Mouse (Mus musculus) kidney, postnatal 10 days (tissue): ENCODE results near the gene Tomm22.

ENCODE experiments used
- DNase-seq: peaks from one replicate; pipeline ENCODE4 v3.0.0; 2021; ENCODE audit warnings: mixed read lengths

Tomm22 gene

GRCm38 (mm10) chr15:79670249-79670971 lies at the start of gene Tomm22:
Gene Tomm22, plus strand, starts transcription at chr15:79670861.
- DNase-seq: peak; percentile 94

DNA sequence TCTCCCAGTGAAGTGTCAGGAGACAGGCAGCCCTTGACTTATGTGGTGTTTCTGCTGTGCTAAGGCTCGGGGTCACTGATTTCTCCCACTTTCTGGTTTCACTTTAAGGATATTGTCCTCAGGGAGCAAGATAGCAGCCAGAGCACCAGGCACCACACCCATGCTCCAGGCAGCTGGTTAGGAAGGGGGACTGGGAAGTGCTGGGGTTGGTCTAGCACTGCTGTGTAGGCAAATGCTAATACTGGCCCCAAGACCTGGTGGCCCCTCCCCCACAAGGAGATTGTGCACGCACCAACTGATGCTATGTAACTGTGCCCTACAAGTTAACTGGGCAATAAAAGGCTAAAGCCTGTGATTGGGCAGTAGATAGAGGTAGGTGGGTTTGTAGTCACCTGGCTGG lies 40.2 kb upstream of the Tomm22 start:
- DNase-seq: no peak

DNA sequence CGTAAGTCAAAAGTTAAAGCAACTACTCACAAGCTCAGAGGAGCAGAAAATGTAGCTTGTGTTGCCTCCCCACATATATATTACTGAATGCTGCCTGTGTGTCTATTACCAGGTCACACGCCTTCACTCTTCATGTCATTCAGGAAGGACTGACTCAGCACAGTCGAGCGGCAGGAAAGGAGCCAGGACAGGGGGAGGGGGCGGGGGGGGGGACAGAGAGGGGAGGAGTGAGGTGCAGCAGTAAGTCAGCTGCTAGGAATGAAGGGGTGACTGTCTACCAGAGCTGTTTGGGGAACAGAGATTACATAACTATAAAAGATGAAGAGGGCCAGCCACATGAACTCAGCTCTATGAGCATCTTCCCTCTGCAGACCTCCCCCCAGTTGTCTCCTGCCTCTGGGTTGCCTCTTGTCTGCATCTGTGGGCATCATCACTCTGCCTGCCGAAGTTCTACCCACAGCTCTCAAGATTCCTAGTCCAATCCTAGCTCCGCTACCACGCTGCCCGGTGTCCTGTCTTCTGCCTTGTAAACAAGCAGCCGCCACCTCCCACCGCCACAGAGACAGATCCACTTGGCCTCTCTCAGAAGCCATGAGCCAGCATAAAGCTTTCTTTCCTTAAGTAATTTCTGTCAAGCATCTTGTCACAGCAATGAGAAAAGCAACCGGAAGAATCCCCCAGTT lies 29.4 kb upstream of the Tomm22 start:
- no peak for DNase-seq

- DNase-seq: no peak
These were observed 25.2 kb upstream of the Tomm22 start for GRCm38 (mm10) chr15:79645483-79645882.

GRCm38 (mm10) chr15:79648130-79648529 lies 22.5 kb upstream of the Tomm22 start:
- no peak for DNase-seq

DNA sequence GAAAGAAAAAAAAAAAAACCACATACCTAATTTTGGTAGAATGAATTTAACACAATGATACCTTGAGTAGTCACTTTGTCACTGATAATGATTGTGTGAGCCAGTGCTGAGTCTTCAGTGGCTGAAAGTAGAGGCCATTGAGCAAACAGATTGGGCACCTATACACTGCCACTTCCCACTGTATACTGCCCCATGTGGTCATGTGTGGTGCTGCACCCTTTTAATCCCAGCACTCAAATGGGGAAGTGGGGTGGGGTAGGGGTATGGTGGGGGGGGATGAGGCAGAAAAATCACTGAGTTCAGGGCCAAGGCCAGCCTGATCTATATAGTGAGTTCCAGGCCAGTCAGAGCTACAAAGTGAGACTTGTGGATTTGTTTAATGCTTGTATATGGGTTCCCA lies 20.1 kb upstream of the Tomm22 start:
- peak; percentile 65 for DNase-seq

GRCm38 (mm10) chr15:79651481-79651880 lies 19.2 kb upstream of the Tomm22 start:
- no peak for DNase-seq

- no peak for DNase-seq
These were observed 14.2 kb upstream of the Tomm22 start for GRCm38 (mm10) chr15:79656451-79656850.

DNA sequence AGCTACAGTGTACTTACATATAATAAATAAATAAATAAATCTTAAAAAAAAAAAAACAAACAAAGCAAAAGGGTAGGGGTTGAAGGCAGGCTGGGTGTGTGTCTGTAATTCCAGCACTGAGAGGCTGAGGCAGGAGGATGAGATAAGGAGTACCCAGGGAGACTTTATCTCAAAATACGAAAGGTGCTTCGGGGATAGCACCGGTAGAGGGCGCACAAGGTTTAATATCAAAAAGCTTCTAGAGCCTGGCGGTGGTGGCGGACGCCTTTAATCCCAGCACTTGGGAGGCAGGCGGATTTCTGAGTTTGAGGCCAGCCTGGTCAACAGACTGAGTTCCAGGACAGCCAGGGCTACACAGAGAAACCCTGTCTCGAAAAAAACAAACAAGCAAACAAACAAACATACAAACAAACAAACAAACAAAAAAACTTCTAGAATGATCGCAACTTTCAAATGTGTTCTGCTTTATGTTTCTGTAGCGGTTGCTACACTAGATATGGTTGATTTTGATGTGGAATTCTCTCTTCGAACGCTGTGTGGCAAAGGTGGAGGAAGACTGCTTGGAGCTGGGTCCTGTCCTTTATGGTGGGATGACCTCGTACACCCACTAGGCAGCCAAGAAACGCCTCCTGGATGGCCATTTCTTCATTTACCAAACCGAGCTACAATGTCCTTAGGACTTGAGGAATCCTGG lies 12.7 kb upstream of the Tomm22 start:
- peak; percentile 92 for DNase-seq

DNA sequence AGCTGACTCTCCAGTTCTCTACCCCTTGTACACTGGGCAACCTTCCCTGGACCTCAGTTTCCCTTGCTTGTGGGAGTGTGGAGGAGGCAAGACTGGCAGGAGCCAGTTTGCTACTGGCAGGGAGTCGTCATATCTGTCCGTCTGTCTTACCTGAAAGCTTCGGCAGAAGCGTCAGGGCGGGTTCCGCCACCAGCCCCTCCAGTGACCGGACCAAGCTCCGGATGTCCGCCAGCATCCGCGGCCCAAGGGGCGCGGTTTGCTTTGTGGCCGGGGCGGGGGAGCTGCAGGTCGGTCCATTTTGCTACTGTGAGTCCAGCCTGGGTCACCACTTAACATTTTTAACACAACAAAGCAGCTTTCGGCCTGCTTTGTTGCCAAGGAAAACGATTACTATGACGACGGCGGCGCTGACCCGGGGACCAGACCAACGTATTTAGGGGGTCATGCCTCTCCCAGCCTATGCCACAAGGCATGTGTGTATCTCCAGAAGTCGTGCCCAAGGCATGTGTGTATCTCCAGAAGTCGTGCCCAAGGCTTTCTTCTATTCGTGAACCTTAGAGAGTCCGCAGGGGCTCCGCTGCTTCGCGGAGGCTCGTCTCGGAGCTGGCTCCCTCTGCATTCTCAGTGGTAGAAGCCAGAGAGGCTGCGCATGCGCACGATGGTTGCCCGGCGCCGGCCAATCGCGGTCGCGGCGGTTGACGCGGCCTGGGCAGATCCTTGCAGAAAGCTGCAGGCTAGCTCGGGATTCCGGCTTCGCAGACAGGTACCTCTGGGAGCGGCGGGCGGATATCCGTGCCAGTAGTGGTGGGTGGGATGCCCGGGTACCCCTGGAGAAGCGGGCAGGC lies 11.9 kb upstream of the Tomm22 start, which contains the start of the genes Fam227a and Cby1:
TSS of gene Fam227a (minus strand) at position 426 of the 845 bp plus-strand sequence.
TSS of gene Cby1 (plus strand) at position 669 of the 845 bp plus-strand sequence.
- peak; percentile 97 for DNase-seq

GRCm38 (mm10) chr15:79661852-79662251 lies 8.8 kb upstream of the Tomm22 start:
- peak; percentile 52 for DNase-seq

- DNase-seq: no peak
These were observed 6.0 kb upstream of the Tomm22 start for GRCm38 (mm10) chr15:79664666-79665065.

- peak; percentile 48 for DNase-seq
These were observed 1.5 kb upstream of the Tomm22 start for GRCm38 (mm10) chr15:79669195-79669594.

- DNase-seq: no peak
These were observed 275 bp downstream of the Tomm22 start for GRCm38 (mm10) chr15:79670972-79671299.

GRCm38 (mm10) chr15:79671828-79672348 lies 1.2 kb downstream of the Tomm22 start:
- DNase-seq: peak; percentile 49

DNA sequence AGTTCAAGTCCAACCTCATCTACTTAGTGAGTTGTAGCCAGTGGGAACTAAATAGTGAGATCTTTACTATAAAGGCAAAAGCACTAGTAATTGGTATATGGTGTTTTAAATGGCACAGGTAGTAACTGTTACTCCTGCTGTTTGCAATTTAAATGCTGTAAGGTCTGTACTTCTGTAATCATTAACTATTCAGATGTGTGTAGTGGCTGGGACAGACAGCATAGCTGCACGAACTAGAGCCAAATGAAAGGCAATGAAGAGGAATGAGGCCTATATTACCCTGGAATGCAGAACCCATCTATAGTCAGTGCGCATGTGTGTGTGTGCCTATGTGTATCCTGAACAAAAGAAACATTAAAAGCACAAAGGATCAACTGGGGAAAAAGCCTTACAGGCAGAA lies 7.3 kb downstream of the Tomm22 start:
- DNase-seq: no peak

DNA sequence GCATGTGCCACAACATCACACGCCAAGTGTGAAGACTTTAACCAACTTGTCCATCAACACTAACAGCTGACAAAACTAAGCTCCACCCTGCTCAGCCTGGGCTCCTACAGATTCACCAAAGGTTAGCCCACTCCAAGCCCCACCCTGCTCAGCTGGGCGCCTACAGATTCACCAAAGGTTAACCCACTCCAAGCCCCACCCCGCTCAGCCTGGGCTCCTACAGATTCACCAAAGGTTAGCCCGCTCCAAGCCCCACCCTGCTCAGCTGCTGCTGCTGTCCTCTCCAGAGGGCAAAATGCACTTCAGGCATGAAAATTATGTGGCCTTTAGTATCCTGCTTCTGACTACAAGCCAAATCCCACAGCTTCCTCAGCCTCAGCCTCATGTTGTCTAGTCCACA lies 11.3 kb downstream of the Tomm22 start:
- DNase-seq: no peak

DNA sequence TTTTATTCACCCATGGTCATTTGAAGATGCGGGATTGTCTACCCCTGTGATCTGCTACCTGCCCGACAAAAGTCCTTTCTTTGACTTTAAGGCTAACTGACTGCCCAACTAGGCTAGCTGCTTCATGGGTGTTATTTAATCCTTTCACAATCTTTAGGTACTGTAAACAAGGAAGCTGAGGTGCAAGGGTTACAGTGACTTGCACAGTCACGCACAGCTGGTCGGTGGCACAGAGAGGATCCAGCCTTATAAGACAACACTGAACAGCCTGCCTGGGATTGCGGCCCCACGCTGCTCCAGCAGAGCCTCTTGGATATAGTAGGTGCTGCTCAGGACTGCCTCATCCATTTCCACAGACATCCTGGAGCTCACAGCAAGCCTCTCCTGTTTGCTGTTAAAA lies 12.5 kb downstream of the Tomm22 start:
- no peak for DNase-seq

- DNase-seq: no peak
These were observed 13.2 kb downstream of the Tomm22 start for GRCm38 (mm10) chr15:79683707-79684465.

- DNase-seq: no peak
These were observed 14.0 kb downstream of the Tomm22 start for GRCm38 (mm10) chr15:79684616-79685015.

DNA sequence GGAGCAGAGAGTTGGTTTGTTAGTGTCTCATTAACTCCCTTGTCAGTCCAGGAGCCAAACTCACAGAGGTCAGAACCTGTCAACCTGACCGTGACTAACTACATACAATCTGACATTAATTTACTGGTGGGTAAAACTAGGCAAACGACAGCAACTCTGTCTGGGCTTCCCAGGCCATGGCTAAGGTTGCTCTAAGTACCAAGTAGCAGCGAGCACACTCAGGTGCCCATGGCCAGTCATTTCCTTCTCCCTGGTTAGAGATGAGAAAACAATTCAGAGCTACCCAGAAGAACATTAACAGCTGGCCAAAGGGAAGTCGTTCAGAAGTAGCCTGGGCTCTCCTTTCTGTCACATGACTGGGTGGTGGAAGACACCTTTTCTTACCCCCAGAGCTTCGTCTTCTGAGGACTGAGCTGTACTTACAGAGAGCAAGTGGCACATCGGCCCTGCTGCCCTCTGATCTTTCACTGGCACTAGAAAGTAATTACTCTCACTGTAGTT lies 14.5 kb downstream of the Tomm22 start:
- peak; percentile 43 for DNase-seq
